Mouse (Mus musculus) liver, embryonic 14.5 days (tissue): Measurements from ENCODE around the gene Asf1b. TPM values are rescaled to one million over a fixed set of nuclear protein-coding genes. Genes with fewer than 3 reads are reported as not detected.

ENCODE experiments used
- ATAC-seq: fragments of 200-750 bp; cut with Nextera tagmentation; 2 replicates; pipeline ENCODE4 v1.8.0; 2017; ENCODE audit warnings: moderate number of reproducible peaks, mild to moderate bottlenecking, moderate library complexity; ENCODE audit not compliant: insufficient read depth
- DNase-seq, 3 experiments: peaks; one replicate each; pipeline ENCODE4 v3.0.0-alpha.2; 2012 to 2013; ENCODE audit warnings: low read depth in 3 of 3, low spot score in 3 of 3
- H3K27ac ChIP-seq: fragments of 300-500 bp; sonication (generic); 2 replicates; pipeline ENCODE4 v1.5.1; 2014; ENCODE audit warnings: moderate library complexity, mild to moderate bottlenecking, control low read depth, inconsistent platforms
- H3K27me3 ChIP-seq: fragments of 300-500 bp; sonication (generic); 2 replicates; pipeline ENCODE4 v1.6.1; 2014; ENCODE audit warnings: mild to moderate bottlenecking, low read length, moderate library complexity; ENCODE audit not compliant: control insufficient read depth, insufficient read depth
- H3K36me3 ChIP-seq: fragments of 300-500 bp; sonication (generic); replicated peaks from 2 replicates; pipeline ENCODE4 v1.6.1; 2014; ENCODE audit warnings: low read depth; ENCODE audit not compliant: control insufficient read depth, insufficient read depth
- H3K4me1 ChIP-seq, 2 experiments: fragments of 200-500 bp in 1 of 2; fragments of 300-500 bp in 1 of 2; sonication (generic) in 1 of 2; replicated peaks; 2 replicates each; pipeline ENCODE4 v1.6.1; 2012 to 2014; ENCODE audit warnings: antibody characterized with exemption in 1 of 2, inconsistent platforms in 1 of 2, low read length in 1 of 2; ENCODE audit not compliant: control insufficient read depth in 2 of 2, insufficient read depth in 2 of 2
- H3K4me2 ChIP-seq: fragments of 300-500 bp; sonication (generic); 2 replicates; pipeline ENCODE4 v1.6.1; 2014; ENCODE audit warnings: low read depth, mild to moderate bottlenecking, control low read depth, moderate library complexity
- H3K4me3 ChIP-seq, 2 experiments: fragments of 200-500 bp in 1 of 2; fragments of 300-500 bp in 1 of 2; sonication (generic) in 1 of 2; 2 replicates each; pipeline ENCODE4 v1.5.1; 2012 to 2014; ENCODE audit warnings: low read depth in 2 of 2, low read length in 2 of 2, mild to moderate bottlenecking in 2 of 2, control low read depth in 1 of 2, inconsistent platforms in 1 of 2, moderate library complexity in 1 of 2; ENCODE audit not compliant: insufficient read depth in 1 of 2
- H3K9ac ChIP-seq: fragments of 300-500 bp; sonication (generic); replicated peaks from 2 replicates; pipeline ENCODE4 v1.6.1; 2014; ENCODE audit warnings: mild to moderate bottlenecking, control low read depth, moderate library complexity
- H3K9me3 ChIP-seq: fragments of 300-500 bp; sonication (generic); 2 replicates; pipeline ENCODE4 v1.6.1; 2016; ENCODE audit warnings: low read length, mixed read lengths; ENCODE audit not compliant: control insufficient read depth
- CTCF ChIP-seq: IDR thresholded peaks from 2 replicates; pipeline ENCODE4 v1.5.1; 2016; ENCODE audit warnings: antibody characterized with exemption, low read depth, control low read depth
- EP300 ChIP-seq: IDR thresholded peaks from 2 replicates; pipeline ENCODE4 v1.6.1; 2016; ENCODE audit warnings: antibody characterized with exemption, low read depth
- WGBS: fragments of 180-500 bp; shearing (Covaris S2); extraction: QIAGEN DNeasy Blood & Tissue Kit; methylation state at CpG from one replicate; pipeline ENCODE4 v1.1.7; 2014; ENCODE audit not compliant: insufficient replicate concordance; 5-methylcytosine and 5-hydroxymethylcytosine counted together
- microRNA counts: library from miRNA; unstranded; fragments of <30 nt; microRNA quantifications from one replicate; lab custom pipeline; 2016
- microRNA-seq: library from miRNA; unstranded; fragments of <30 nt; microRNA quantifications from one replicate; pipeline ENCODE4, GENCODE M21; 2016
- polyA plus RNA-seq, 2 experiments: library from polyadenylated mRNA; depleted of rRNA in 1 of 2; stranded (reverse) in 1 of 2; unstranded in 1 of 2; fragments of >200 nt; fragmentation: Nextera tagmentation in 1 of 2; extraction: Ambion mirVana in 1 of 2; gene quantifications; 2 replicates each; pipeline versions ENCODE4 v1.2.1 to v1.2.3; 2012 to 2014

The Asf1b gene
- polyA plus RNA-seq, 2 experiments = 98.5 to 130 TPM

GRCm38 (mm10) chr8:84019738-84020137 is 64.4 kb downstream of the Asf1b start:
- peaks cover 23% of the 10 kb centered on the region for H3K27me3 ChIP-seq
- no peak overlapping the region for H3K9ac ChIP-seq
- no peak overlapping the region for H3K4me2 ChIP-seq
- no peak overlapping the region for H3K4me3 ChIP-seq
- TF ChIP-seq EP300 (no peak), CTCF (no peak)
- DNase-seq (no peak), ATAC-seq (no peak)
- 62% methylated on average over 9 of the region's 9 CpGs for WGBS
- H3K36me3 ChIP-seq = no peaks in the 10 kb centered on the region
- no peaks in the 10 kb centered on the region; the same call in 1 of the 2 replicates for H3K9me3 ChIP-seq
- no peak overlapping the region for H3K27ac ChIP-seq
- no peaks in the 10 kb centered on the region for H3K4me1 ChIP-seq

MicroRNAs within 50 kb of the gene (microRNA counts, 519-probe panel; counts per million panel counts)
- 69.9 counts per million for microRNA mmu-miR-1199 (lab: Ali Mortazavi, UCI)

Small RNAs within 50 kb of the gene (microRNA-seq; reads per million reads assigned to microRNA genes)
- gene Gm44330 (not detected), gene Gm44450 (not detected), gene Mir1199 (not detected), gene Mir8111 (4.6 reads per million, percentile 4 among the genes with 10 or more reads in this experiment)

Other genes with a start within 250 kb of the Asf1b start
- 92.3 and 110 TPM in 2 replicates for gene Ddx39, start 240.3 kb upstream of the Asf1b start, polyA plus RNA-seq (2012; rRNA removed)
- 191 and 199 TPM in 2 replicates for gene Ddx39, start 240.3 kb upstream of the Asf1b start, polyA plus RNA-seq (2014; fragmentation: Nextera tagmentation; extraction: Ambion mirVana)
- gene Adgre5, start 214.2 kb upstream of the Asf1b start, polyA plus RNA-seq (2012; rRNA removed) = 8.6 and 11.3 TPM in 2 replicates
- 8.7 and 8.9 TPM in 2 replicates for gene Adgre5, start 214.2 kb upstream of the Asf1b start, polyA plus RNA-seq (2014; fragmentation: Nextera tagmentation; extraction: Ambion mirVana)
- 4.5 and 6.1 TPM in 2 replicates for gene Adgrl1, start 55.4 kb upstream of the Asf1b start, polyA plus RNA-seq (2012; rRNA removed)
- gene Adgrl1, start 55.4 kb upstream of the Asf1b start, polyA plus RNA-seq (2014; fragmentation: Nextera tagmentation; extraction: Ambion mirVana) = 1.2 and 1.7 TPM in 2 replicates
- gene Gm10644, start 302 bp upstream of the Asf1b start, polyA plus RNA-seq (2012; rRNA removed) = 0.30 and 0.31 TPM in 2 replicates
- 0.09 and 0.30 TPM in 2 replicates for gene Gm10644, start 302 bp upstream of the Asf1b start, polyA plus RNA-seq (2014; fragmentation: Nextera tagmentation; extraction: Ambion mirVana)
- 19.9 and 24.8 TPM in 2 replicates for gene Prkaca, start 17.5 kb downstream of the Asf1b start, polyA plus RNA-seq (2012; rRNA removed)
- gene Prkaca, start 17.5 kb downstream of the Asf1b start, polyA plus RNA-seq (2014; fragmentation: Nextera tagmentation; extraction: Ambion mirVana) = 30.6 and 34.0 TPM in 2 replicates
- gene Samd1, start 42.2 kb downstream of the Asf1b start, polyA plus RNA-seq (2012; rRNA removed) = 32.5 and 34.5 TPM in 2 replicates
- 9.1 and 9.3 TPM in 2 replicates for gene Samd1, start 42.2 kb downstream of the Asf1b start, polyA plus RNA-seq (2014; fragmentation: Nextera tagmentation; extraction: Ambion mirVana)
- 0.41 and 0.65 TPM in 2 replicates for gene 1700067K01Rik, start 46.0 kb downstream of the Asf1b start, polyA plus RNA-seq (2012; rRNA removed)
- gene 1700067K01Rik, start 46.0 kb downstream of the Asf1b start, polyA plus RNA-seq (2014; fragmentation: Nextera tagmentation; extraction: Ambion mirVana) = 0.41 and 0.49 TPM in 2 replicates
- not detected in 2 replicates for gene 2210011C24Rik, start 56.7 kb downstream of the Asf1b start, polyA plus RNA-seq (2012; rRNA removed)
- gene 2210011C24Rik, start 56.7 kb downstream of the Asf1b start, polyA plus RNA-seq (2014; fragmentation: Nextera tagmentation; extraction: Ambion mirVana) = not detected in 2 replicates
- gene Palm3, start 66.0 kb downstream of the Asf1b start, polyA plus RNA-seq (2012; rRNA removed) = 0.11 and 0.19 TPM in 2 replicates
- gene Palm3, start 66.0 kb downstream of the Asf1b start, polyA plus RNA-seq (2014; fragmentation: Nextera tagmentation; extraction: Ambion mirVana) = 0.09 TPM in 1 of 2 replicates, not detected in the other
- gene Il27ra, start 87.1 kb downstream of the Asf1b start, polyA plus RNA-seq (2012; rRNA removed) = 0.56 and 0.70 TPM in 2 replicates
- 0.32 and 0.45 TPM in 2 replicates for gene Il27ra, start 87.1 kb downstream of the Asf1b start, polyA plus RNA-seq (2014; fragmentation: Nextera tagmentation; extraction: Ambion mirVana)
- gene Rln3, start 89.5 kb downstream of the Asf1b start, polyA plus RNA-seq (2012; rRNA removed) = not detected in 2 replicates
- gene Rln3, start 89.5 kb downstream of the Asf1b start, polyA plus RNA-seq (2014; fragmentation: Nextera tagmentation; extraction: Ambion mirVana) = not detected in 2 replicates
- gene Gm10643, start 109.6 kb downstream of the Asf1b start, polyA plus RNA-seq (2012; rRNA removed) = 0.08 and 0.22 TPM in 2 replicates
- gene Gm10643, start 109.6 kb downstream of the Asf1b start, polyA plus RNA-seq (2014; fragmentation: Nextera tagmentation; extraction: Ambion mirVana) = 0.16 TPM in 1 of 2 replicates, not detected in the other
- gene Rfx1, start 111.3 kb downstream of the Asf1b start, polyA plus RNA-seq (2012; rRNA removed) = 4.6 and 5.0 TPM in 2 replicates
- gene Rfx1, start 111.3 kb downstream of the Asf1b start, polyA plus RNA-seq (2014; fragmentation: Nextera tagmentation; extraction: Ambion mirVana) = 1.5 and 2.6 TPM in 2 replicates
- 16.8 and 17.1 TPM in 2 replicates for gene Dcaf15, start 149.3 kb downstream of the Asf1b start, polyA plus RNA-seq (2012; rRNA removed)
- 2.5 and 3.2 TPM in 2 replicates for gene Dcaf15, start 149.3 kb downstream of the Asf1b start, polyA plus RNA-seq (2014; fragmentation: Nextera tagmentation; extraction: Ambion mirVana)
- gene Podnl1, start 170.5 kb downstream of the Asf1b start, polyA plus RNA-seq (2012; rRNA removed) = 0.03 and 0.04 TPM in 2 replicates
- not detected in 2 replicates for gene Podnl1, start 170.5 kb downstream of the Asf1b start, polyA plus RNA-seq (2014; fragmentation: Nextera tagmentation; extraction: Ambion mirVana)
- 3.0 and 3.4 TPM in 2 replicates for gene Cc2d1a, start 192.4 kb downstream of the Asf1b start, polyA plus RNA-seq (2012; rRNA removed)
- gene Cc2d1a, start 192.4 kb downstream of the Asf1b start, polyA plus RNA-seq (2014; fragmentation: Nextera tagmentation; extraction: Ambion mirVana) = 2.3 and 3.6 TPM in 2 replicates
- gene 4930432K21Rik, start 192.5 kb downstream of the Asf1b start, polyA plus RNA-seq (2012; rRNA removed) = 0.15 and 0.19 TPM in 2 replicates
- gene 4930432K21Rik, start 192.5 kb downstream of the Asf1b start, polyA plus RNA-seq (2014; fragmentation: Nextera tagmentation; extraction: Ambion mirVana) = 0.25 TPM in 1 of 2 replicates, not detected in the other
- 0.12 TPM in 1 of 2 replicates, not detected in the other for gene Nanos3, start 229.7 kb downstream of the Asf1b start, polyA plus RNA-seq (2012; rRNA removed)
- not detected in 2 replicates for gene Nanos3, start 229.7 kb downstream of the Asf1b start, polyA plus RNA-seq (2014; fragmentation: Nextera tagmentation; extraction: Ambion mirVana)